Mouse (Mus musculus) activated CD4-positive, CD25-positive, alpha-beta regulatory T cell, adult 4 months (primary cell): ENCODE data around the gene Slc41a3. TPM values are rescaled to one million over a fixed set of nuclear protein-coding genes. Genes with fewer than 3 reads are reported as not detected.

Experiments
- ATAC-seq: one replicate; pipeline ENCODE4 v1.8.0; 2017
- polyA plus RNA-seq, 2 experiments: library from polyadenylated mRNA; unstranded; fragments of 100-300 nt; shearing (Covaris generic); gene quantifications; one replicate each; pipeline ENCODE4 v1.2.1; 2017

Slc41a3 gene
- polyA plus RNA-seq, 2 experiments from 2014 or later, result 5.3 to 5.8 TPM

DNA sequence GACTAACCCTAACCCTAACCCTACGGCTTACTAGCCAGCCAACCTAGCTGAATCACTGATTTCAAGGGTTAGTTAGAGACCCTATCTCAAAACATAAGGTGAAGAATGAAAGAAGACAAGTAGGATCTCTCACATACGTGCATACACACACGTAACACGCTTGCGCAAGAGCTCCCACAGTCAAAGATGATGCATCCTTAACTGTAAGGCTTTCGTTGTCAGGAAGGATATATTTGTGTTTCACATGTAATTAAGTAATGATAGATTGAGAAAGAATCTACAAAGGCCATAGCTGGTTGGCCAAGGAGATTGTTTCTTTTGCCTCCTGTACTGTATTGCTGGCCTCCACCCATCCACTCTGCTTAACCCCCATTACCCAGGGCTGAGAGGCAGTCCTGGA is 83.5 kb downstream of the Slc41a3 start:
- no peak for ATAC-seq

DNA sequence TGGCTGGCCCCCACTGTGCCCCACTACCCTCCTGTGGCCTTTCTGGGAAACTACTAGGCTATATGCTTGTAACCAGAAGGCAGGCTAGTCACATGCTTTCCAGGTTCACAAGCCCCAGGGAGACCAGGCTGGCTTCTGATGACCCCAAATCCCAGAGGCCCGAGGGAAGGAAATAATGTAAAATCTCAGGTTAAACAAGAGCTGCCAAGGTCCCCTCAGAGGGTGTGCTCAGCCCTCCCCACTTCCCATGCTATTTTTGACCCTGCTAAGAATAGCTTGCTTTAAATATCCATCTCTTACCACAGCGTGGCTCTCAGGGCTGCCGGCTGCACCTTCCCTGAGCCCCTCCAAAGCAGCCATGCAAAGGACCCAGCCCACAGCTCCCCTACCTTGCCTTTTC is 84.2 kb downstream of the Slc41a3 start:
- ATAC-seq, result no peak

DNA sequence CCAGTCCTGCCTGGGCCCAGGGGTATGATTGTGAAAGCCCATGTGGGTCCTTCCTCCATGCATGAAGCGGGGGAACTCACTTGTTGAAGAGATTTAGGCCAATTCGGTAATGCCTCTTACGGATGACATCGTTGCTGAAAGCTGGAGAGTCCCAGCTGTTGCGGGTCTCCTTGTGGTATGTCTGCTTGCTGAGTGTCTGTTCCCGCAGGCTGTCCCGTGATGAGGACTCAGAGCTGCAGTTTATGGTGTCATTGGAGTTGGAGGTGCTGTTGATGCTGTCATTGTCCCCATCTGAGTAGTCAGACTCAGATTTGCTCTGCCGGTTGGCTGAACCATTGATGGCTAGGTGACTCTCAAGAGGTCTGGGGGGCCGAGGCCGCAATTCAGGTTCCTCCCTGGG is 85.0 kb downstream of the Slc41a3 start:
- ATAC-seq, result no peak

DNA sequence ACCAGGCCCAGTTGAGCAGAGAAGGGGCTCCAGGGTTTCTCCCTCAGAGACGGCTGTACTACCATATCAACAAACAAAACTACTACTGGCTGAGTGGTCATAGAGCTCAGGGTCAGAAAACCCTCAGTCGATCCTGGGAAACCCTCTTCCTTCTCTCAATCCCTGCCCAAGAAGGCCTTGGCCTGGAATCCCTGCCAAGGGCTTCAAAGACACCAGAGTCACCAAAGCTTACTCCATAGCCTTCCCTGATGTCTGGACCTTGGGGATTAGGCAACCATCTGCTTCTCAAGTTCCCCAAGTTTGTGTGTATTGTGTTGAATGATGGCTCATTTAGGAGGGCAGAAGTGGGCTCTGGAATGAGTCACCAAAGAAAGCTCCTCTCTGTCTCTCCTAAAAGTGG is 87.4 kb downstream of the Slc41a3 start:
- ATAC-seq, result no peak

DNA sequence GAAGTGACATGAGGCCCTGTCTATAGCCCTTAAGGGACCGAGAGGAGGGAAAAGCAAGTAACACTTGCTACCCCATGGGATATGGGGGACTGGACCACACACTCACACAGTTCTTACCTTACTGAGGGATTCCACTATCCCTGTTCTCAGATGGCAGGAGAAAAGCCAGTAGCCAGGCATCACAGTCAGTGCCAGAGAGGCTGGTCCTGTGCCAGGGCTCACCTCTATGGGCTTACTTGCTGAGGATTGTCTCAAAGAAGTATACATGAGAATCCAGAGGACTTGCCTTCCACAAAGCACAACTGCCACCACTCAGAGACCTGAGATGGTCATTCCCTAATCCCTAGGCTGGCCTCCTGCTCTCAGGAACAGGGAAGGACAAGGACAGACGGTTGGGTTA is 87.9 kb downstream of the Slc41a3 start:
- ATAC-seq, result no peak

DNA sequence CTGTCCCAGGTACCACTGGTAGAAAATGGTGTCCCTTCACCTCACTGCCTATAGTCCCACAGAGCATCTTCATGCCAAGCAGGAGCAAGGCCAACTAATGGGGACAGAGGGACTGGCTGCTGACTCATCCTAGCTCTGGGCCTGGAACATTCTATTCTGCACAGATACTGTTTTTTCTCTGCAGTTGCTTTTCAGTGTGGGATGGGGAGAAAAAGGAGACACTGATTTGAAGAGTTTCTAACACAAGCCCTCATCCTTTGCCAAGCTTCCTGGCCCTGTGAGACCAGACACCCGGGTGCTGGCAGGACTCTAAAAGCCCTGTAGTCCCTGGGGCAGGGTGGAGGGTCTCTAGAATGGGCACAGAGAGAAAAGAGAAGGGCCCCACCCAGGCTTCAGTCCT is 91.2 kb downstream of the Slc41a3 start:
- no peak for ATAC-seq

Other genes starting within 250 kb of the Slc41a3 start
- 1 to 10 TPM; 4.9 to 8.5 TPM for gene Zxdc, start 235.2 kb upstream of the Slc41a3 start, polyA plus RNA-seq
- gene Cfap100, start 175.9 kb upstream of the Slc41a3 start, polyA plus RNA-seq, result under 1 TPM in 1 of 2 experiments, not detected in 1; 0.25 TPM
- not detected for gene Klf15, start 142.1 kb upstream of the Slc41a3 start, polyA plus RNA-seq
- 1 to 10 TPM in 1 of 2 experiments, under 1 TPM in 1; 0.44 to 1.7 TPM for gene Aldh1l1, start 118.3 kb upstream of the Slc41a3 start, polyA plus RNA-seq